Mouse (Mus musculus) adrenal gland, postnatal 4 days (tissue): ENCODE measurements around the gene Ap1m2. TPM values are rescaled to one million over a fixed set of nuclear protein-coding genes. Genes with fewer than 3 reads are reported as not detected.
"Not testable (repeated sequence)": the region's sequence is repeated elsewhere in the genome, so short reads cannot be mapped to it uniquely, and the experiment has no call there.

Source experiments
- DNase-seq, 2 experiments: peaks; one replicate each; pipeline ENCODE4 v3.0.0; 2021 to 2022; ENCODE audit warnings: low spot score in 2 of 2, mixed read lengths in 2 of 2
- total RNA-seq, 2 experiments: library from RNA; stranded (reverse); gene quantifications; 2 replicates each; pipeline ENCODE4 v1.2.3; 2021

Gene Ap1m2
- total RNA-seq, 2 experiments from 2014 or later, result 3.4 TPM; not detected in 1

GRCm38 (mm10) chr9:21264272-21264999 lies 47.7 kb downstream of the Ap1m2 start:
- DNase-seq, result no peak

DNA sequence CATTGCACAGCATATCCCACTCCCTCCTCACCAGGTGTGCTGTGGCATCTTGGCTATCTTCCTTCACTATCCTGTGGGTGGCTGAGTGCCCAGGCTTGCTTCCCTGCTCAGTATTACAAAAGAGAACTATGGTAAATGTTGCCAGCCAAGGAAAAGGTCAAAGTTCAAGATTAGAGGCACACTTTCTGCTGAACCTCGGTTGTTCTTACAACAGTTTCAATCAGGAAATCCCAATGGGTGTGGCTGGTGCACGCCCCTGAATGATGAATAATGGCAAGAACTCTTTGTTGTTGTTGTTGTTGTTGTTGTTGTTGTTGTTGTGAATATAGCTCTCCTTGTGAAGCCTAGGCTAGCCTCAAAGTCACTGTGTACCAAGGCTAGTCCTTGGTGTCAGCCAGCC lies 50.3 kb downstream of the Ap1m2 start:
- DNase-seq, result no peak

DNA sequence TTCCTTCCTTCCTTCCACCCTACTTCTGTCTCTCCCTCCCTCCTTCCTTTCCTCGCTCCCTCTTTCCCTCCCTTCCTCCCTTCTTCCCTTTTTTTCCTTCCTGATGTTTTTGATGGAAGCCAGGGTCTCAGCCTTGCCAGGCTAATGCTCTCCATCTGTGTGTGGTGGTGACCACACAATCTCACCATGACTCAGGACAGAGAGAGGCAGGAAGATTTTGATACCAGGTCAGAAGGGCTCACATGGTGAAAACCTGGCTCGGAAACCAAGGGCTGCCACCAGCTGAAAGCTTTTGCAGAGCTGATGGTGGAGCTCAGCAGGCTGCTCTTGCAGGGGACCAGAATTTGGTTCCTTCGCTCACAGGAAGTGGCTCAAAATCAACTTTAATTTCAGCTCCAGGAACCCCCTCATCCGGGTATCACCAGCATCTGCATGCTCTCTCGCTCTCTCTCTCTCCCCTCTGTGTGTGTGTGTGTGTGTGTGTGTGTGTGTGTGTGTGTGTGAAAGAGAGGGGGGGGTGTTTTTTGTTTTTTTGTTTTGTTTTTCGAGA lies 51.6 kb downstream of the Ap1m2 start:
- no peak for DNase-seq

GRCm38 (mm10) chr9:21256349-21256748 lies 55.8 kb downstream of the Ap1m2 start:
- DNase-seq, result not testable (repeated sequence)

DNA sequence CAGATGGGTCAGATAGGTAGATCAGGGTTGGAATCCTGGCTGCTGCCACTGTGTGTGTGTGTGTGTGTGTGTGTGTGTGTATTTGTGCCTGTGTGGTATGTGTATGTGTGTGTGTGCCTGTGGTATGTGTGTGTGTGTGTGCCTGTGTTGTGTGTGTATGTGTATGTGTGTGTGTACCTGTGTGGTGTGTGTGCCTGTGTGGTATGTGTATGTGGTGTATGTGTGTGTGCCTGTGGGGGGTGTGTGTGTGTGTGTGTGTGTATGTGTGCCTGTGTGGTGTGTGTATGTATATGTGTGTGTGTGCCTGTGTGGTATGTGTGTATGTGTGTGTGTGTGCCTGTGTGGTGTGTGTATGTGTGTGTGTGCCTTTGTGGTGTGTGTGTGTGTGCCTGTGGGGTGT lies 57.4 kb downstream of the Ap1m2 start:
- DNase-seq, result no peak

DNA sequence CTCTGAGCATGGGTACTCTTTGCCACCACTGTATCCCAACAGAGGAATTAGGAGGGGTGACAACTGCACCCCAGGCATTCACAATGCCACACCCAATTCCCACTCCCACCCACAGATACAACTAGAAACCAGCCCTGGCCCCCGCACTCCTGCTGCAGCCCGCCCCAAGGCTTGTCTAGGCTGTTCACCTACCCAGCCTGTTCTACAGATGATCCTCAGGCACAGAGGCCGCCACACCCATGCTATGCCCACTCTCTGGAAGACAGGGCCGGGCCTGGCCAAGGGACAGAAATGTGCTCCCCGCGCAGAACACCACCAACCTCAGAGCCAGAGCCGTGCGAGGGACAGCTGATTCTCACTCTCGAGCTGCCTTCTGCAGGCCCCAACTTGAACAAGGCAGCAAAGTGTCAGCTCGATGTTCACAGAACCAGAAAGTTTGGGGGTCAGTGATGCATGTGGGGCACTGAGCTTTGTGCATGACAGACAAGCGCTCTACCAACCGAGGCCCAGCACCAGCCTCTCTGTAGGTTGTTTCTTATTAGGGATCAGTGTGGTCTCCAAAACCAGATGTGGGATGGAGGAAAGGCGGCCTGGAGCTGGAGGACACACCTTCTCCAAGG lies 60.9 kb downstream of the Ap1m2 start:
- DNase-seq, result no peak

- no peak for DNase-seq
Measured at GRCm38 (mm10) chr9:21250509-21250908, 61.6 kb downstream of the Ap1m2 start.

GRCm38 (mm10) chr9:21249629-21250508 lies 62.3 kb downstream of the Ap1m2 start:
- no peak for DNase-seq

- DNase-seq, result no peak
Measured at GRCm38 (mm10) chr9:21248326-21248725, 63.8 kb downstream of the Ap1m2 start, which contains the start of gene S1pr5. Gene S1pr5, minus strand, starts transcription at chr9:21248443.

DNA sequence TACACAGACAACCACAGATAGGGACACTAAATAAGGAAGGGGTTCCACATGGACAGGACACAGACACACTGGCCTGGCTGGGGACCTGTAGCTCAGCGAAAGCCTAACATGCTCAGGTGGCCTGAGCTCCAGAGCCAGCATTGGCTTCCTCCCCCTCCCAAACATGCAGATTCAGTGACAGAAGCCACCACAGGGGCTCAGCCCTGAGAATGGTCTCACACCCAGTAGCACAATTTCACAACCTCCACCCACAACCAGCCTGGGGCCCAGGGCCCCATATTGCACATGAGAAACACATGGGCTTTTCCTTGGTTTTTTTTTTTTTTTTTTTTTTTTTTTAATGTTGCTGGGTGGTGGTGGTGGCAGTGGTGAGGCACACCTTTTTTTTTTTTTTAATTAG lies 65.8 kb downstream of the Ap1m2 start:
- no peak for DNase-seq

DNA sequence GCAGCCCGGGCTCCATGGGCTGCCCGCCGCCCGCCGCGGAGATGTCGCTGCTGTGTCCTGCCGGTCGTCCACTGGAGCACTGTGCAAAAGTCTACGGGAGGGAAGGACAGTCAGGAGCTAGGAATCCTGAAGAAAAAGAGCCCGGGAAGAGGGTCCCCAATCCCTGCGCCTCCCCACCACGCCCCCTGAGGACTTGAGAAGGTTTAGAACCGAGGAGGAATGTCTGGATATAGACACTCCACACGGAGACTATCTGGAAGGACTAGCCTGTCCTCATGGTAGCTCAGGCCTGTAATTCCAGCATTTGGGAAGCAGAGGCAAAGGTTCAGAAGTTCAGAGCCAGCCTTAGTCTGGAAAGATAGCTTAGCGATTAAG lies 67.0 kb downstream of the Ap1m2 start:
- DNase-seq, result no peak

GRCm38 (mm10) chr9:21244428-21245112 lies 67.6 kb downstream of the Ap1m2 start:
- no peak for DNase-seq

Other genes with a start within 250 kb of the Ap1m2 start
- gene Zglp1, start 245.2 kb downstream of the Ap1m2 start, total RNA-seq, result not detected
- under 1 TPM in 1 of 2 experiments, not detected in 1; 0.64 TPM for gene Gm49373, start 239.2 kb downstream of the Ap1m2 start, total RNA-seq
- 10 to 100 TPM; 32.9 to 37.7 TPM for gene Fdx1l, start 238.7 kb downstream of the Ap1m2 start, total RNA-seq
- gene Gm38431, start 220.3 kb downstream of the Ap1m2 start, total RNA-seq, result 1 to 10 TPM; 3.1 to 3.9 TPM
- 10 to 100 TPM; 67.0 to 68.4 TPM for gene Raver1, start 220.3 kb downstream of the Ap1m2 start, total RNA-seq
- gene Tyk2, start 181.1 kb downstream of the Ap1m2 start, total RNA-seq, result 10 to 100 TPM; 18.9 to 19.2 TPM
- gene Cdc37, start 162.4 kb downstream of the Ap1m2 start, total RNA-seq, result 100 to 1,000 TPM; 174 to 190 TPM
- gene Pde4a, start 146.6 kb downstream of the Ap1m2 start, total RNA-seq, result 10 to 100 TPM in 1 of 2 experiments, 1 to 10 TPM in 1; 9.7 to 10.6 TPM
- 10 to 100 TPM; 46.6 to 50.8 TPM for gene Keap1, start 73.0 kb downstream of the Ap1m2 start, total RNA-seq
- gene S1pr5, start 63.9 kb downstream of the Ap1m2 start, total RNA-seq, result under 1 TPM; 0.20 to 0.28 TPM
- 10 to 100 TPM; 33.4 to 38.7 TPM for gene Atg4d, start 47.0 kb downstream of the Ap1m2 start, total RNA-seq
- gene Kri1, start 24.4 kb downstream of the Ap1m2 start, total RNA-seq, result 10 to 100 TPM; 40.2 to 41.8 TPM
- 10 to 100 TPM; 21.9 to 25.6 TPM for gene Cdkn2d, start 20.9 kb downstream of the Ap1m2 start, total RNA-seq
- 10 to 100 TPM; 73.6 to 75.4 TPM for gene Slc44a2, start 8.4 kb upstream of the Ap1m2 start, total RNA-seq
- 100 to 1,000 TPM; 107 to 118 TPM for gene Ilf3, start 55.5 kb upstream of the Ap1m2 start, total RNA-seq
- 10 to 100 TPM; 34.0 to 35.3 TPM for gene Qtrt1, start 99.5 kb upstream of the Ap1m2 start, total RNA-seq
- gene Dnm2, start 112.6 kb upstream of the Ap1m2 start, total RNA-seq, result 100 to 1,000 TPM; 111 to 116 TPM
- 10 to 100 TPM; 37.3 to 37.8 TPM for gene Tmed1, start 197.9 kb upstream of the Ap1m2 start, total RNA-seq
- 1 to 10 TPM; 3.7 to 5.0 TPM for gene AB124611, start 213.8 kb upstream of the Ap1m2 start, total RNA-seq
- 10 to 100 TPM; 71.4 to 83.9 TPM for gene Carm1, start 234.6 kb upstream of the Ap1m2 start, total RNA-seq